Mouse (Mus musculus) small intestine, adult 2 months (tissue): ENCODE measurements around the gene Aoc2.

Experiments
- CTCF ChIP-seq: fragments of 200-500 bp; IDR thresholded peaks from 2 replicates; pipeline ENCODE4 v1.5.1; 2012; ENCODE audit warnings: low read depth, mild to moderate bottlenecking, control low read depth, inconsistent platforms, low read length, moderate library complexity, mixed read lengths; ENCODE audit not compliant: insufficient replicate concordance, insufficient read length; ENCODE audit errors: extremely low read depth
- POLR2A ChIP-seq: fragments of 200-500 bp; IDR thresholded peaks from 2 replicates; pipeline ENCODE4 v1.6.1; 2012; ENCODE audit warnings: low read depth, mild to moderate bottlenecking, control low read depth, inconsistent platforms, low read length, moderate library complexity

DNA sequence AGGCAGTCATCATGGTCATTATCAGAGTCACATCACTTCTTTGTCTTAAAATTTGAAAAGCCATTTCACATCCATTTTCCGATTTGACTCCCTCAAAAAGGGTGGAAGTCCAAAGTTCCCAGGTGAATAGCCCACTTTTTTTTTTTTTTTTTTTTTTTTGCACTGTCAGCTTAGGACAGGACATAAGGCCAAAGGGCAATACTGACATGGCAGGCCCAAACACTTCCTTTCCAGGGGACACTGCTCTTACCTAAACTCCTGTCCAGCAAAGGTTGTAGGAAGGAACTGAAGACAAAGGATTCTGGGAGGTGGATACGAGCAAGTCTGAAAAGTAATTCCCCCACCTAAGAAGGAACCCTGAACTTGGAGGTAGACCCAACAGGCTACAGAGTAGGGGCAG lies 31.1 kb downstream of the Aoc2 start:
- TF ChIP-seq POLR2A (no peak), CTCF (no peak)
